Mouse (Mus musculus): ENCODE measurements around the gene Psme2. TPM values are rescaled to one million over a fixed set of nuclear protein-coding genes. Genes with fewer than 3 reads are reported as not detected.

Gene Psme2
- polyA plus RNA-seq, 1 experiment from 2014 or later: 182 TPM

DNA sequence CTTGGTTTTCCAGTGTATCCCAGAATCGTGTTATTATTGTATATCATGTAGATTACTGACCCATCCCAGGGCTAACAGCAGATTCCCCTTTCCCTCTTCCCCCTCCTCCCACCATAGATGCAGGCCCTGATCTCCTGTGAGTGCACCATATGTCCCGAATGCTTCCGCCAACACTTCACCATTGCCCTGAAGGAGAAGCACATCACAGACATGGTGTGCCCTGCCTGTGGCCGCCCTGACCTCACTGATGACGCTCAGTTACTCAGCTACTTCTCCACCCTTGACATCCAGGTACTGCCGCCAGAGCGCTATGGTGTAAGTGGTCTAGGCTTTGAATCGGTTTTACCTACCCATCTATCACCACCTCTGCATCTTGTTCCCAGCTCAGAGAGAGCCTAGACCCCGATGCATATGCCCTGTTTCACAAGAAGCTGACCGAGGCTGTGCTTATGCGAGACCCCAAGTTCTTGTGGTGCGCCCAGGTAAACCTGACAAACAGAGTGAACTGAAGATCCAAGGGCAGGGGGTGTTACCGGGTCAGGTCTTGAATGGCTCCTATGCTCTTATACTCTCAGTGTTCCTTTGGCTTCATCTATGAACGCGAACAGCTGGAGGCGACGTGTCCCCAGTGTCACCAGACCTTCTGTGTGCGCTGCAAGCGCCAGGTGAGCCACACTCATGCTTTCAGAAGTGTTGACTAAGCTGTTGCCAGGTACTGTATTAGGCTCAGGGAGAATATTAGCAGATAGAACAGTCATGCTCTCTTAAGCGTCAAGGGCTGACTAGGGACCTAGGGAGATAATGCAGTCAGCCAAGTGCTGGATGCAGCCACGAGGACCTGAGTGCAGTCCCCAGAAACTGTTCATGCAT, 7.8 kb upstream of the Psme2 start:
- Histone ChIP-seq H3K36me3 (ENCODE audit: control insufficient read depth, insufficient read depth) (peaks cover 38% of the 10 kb centered on the region), H3K4me3 (replicated peaks; ENCODE audit: low read length) (no peak overlapping the region), H3K4me1 (replicated peaks; ENCODE audit: control insufficient read depth, insufficient read depth, low read length) (peaks cover under 1% of the 10 kb centered on the region; the same call in 1 of the 2 replicates), H3K9ac (replicated peaks; ENCODE audit: low read depth, low read length) (no peak overlapping the region), H3K4me2 (ENCODE audit: low read length) (no peak overlapping the region), H3K27me3 (replicated peaks; ENCODE audit: control insufficient read depth, insufficient read depth, low read length) (no peaks in the 10 kb centered on the region), H3K27ac (ENCODE audit: low read length) (no peak overlapping the region), H3K9me3 (ENCODE audit: control insufficient read depth, low read length) (no peaks in the 10 kb centered on the region)
- no peak for ATAC-seq
- WGBS: 95% methylated on average over 21 of the region's 21 CpGs

- H3K27ac ChIP-seq (ENCODE audit: low read length): no peak overlapping the region
- H3K4me2 ChIP-seq (ENCODE audit: low read length): no peak overlapping the region
- WGBS: 80% methylated on average over 13 of the region's 13 CpGs
- peaks cover 19% of the 10 kb centered on the region for H3K4me1 ChIP-seq (replicated peaks; ENCODE audit: control insufficient read depth, insufficient read depth, low read length)
- no peak overlapping the region for H3K9ac ChIP-seq (replicated peaks; ENCODE audit: low read depth, low read length)
- no peak for ATAC-seq
- H3K4me3 ChIP-seq (replicated peaks; ENCODE audit: low read length): no peak overlapping the region
- H3K27me3 ChIP-seq (replicated peaks; ENCODE audit: control insufficient read depth, insufficient read depth, low read length): no peaks in the 10 kb centered on the region
- no peaks in the 10 kb centered on the region for H3K9me3 ChIP-seq (ENCODE audit: control insufficient read depth, low read length)
- peaks cover 31% of the 10 kb centered on the region for H3K36me3 ChIP-seq (ENCODE audit: control insufficient read depth, insufficient read depth)
These were observed 5.2 kb upstream of the Psme2 start for GRCm38 (mm10) chr14:55596036-55596690.

GRCm38 (mm10) chr14:55592226-55592625, 1.3 kb upstream of the Psme2 start:
- H3K9ac ChIP-seq (replicated peaks; ENCODE audit: low read depth, low read length): peak overlapping the region; percentile 90
- no peak overlapping the region for H3K27ac ChIP-seq (ENCODE audit: low read length)
- H3K9me3 ChIP-seq (ENCODE audit: control insufficient read depth, low read length): no peaks in the 10 kb centered on the region
- no peaks in the 10 kb centered on the region for H3K27me3 ChIP-seq (replicated peaks; ENCODE audit: control insufficient read depth, insufficient read depth, low read length)
- WGBS: 8% methylated on average over 16 of the region's 16 CpGs
- peak overlapping the region; percentile 91 for H3K4me2 ChIP-seq (ENCODE audit: low read length)
- ATAC-seq: no peak
- H3K4me1 ChIP-seq (replicated peaks; ENCODE audit: control insufficient read depth, insufficient read depth, low read length): peaks cover 27% of the 10 kb centered on the region
- peak overlapping the region; percentile 95 for H3K4me3 ChIP-seq (replicated peaks; ENCODE audit: low read length)
- H3K36me3 ChIP-seq (ENCODE audit: control insufficient read depth, insufficient read depth): peaks cover 19% of the 10 kb centered on the region

DNA sequence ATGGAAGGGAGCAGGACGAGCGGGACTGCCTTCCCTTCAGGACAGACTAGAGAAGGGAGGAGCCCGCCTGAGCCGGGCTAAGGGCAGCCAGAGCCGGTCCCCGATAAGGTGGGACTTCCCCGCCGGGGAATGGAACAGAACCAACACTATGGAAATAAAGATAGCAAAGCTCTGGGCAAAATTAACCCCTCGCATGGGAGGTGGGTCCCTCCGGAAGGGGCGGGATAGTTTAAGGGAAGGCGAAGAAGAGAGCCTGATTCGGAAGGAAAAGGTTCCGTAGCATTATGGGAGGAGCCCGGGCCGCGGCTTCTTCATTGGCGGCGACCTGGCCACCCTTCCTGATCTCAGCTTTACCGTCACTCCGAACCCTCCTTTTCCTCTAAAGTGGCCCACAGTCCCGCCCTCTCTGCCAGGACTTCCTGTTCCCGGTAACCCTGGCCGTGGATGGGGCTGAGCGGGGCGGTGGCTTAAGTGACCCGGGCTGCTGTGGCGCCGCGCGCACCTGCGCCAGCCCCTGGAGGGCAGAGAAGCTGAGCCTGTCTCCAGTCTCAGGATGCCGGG, 498 bp upstream of the Psme2 start, which contains the start of gene Rnf31:
Gene Rnf31, plus strand, starts transcription at position 378 of the 561 bp plus-strand sequence.
- Histone ChIP-seq H3K9me3 (ENCODE audit: control insufficient read depth, low read length) (no peaks in the 10 kb centered on the region), H3K4me3 (replicated peaks; ENCODE audit: low read length) (peak within 1 kb of the TSS; percentile 95), H3K4me2 (ENCODE audit: low read length) (peak within 1 kb of the TSS; percentile 91), H3K36me3 (ENCODE audit: control insufficient read depth, insufficient read depth) (peaks cover 14% of the 10 kb centered on the region), H3K4me1 (replicated peaks; ENCODE audit: control insufficient read depth, insufficient read depth, low read length) (peaks cover 27% of the 10 kb centered on the region), H3K27ac (ENCODE audit: low read length) (peak within 1 kb of the TSS; percentile 96), H3K27me3 (replicated peaks; ENCODE audit: control insufficient read depth, insufficient read depth, low read length) (no peaks in the 10 kb centered on the region), H3K9ac (replicated peaks; ENCODE audit: low read depth, low read length) (peak within 1 kb of the TSS; percentile 90)
- 0% methylated on average over 33 of the region's 33 CpGs for WGBS
- peak; percentile 90 for ATAC-seq

DNA sequence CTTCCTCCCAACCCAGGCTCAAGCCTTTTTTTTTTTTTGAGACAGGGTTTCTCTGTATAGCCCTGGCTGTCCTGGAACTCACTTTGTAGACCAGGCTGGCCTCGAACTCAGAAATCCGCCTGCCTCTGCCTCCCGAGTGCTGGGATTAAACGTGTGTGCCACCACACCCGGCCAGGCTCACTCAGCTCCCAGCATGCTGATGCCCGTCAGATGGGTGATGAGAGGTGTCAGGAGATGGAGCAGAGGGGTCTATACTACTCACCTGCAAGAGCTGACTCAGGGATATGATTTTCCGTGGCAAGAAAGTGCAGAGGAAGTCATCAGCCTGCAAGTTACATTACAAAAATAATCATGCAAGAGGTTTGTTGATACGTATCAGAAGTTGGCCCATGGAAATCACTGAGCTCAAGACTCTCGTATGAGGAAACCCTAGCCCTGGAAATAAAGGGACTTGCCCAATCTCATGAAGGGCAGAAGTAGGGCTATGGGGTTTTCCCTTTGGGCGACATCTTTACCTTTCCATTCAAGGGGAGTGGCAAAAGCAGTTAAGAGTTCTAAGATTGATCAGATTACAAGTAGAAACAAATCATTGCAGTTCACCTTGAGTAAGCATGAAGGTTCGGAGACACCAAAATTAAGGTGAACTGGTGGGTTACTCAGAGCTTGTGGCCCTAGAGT, 1.0 kb downstream of the Psme2 start:
- H3K9me3 ChIP-seq (ENCODE audit: control insufficient read depth, low read length): no peaks in the 10 kb centered on the region
- peak overlapping the region; percentile 90 for H3K9ac ChIP-seq (replicated peaks; ENCODE audit: low read depth, low read length)
- peak overlapping the region; percentile 95 for H3K4me3 ChIP-seq (replicated peaks; ENCODE audit: low read length)
- ATAC-seq: no peak
- peak overlapping the region; percentile 96; the same call in 1 of the 2 replicates for H3K27ac ChIP-seq (ENCODE audit: low read length)
- peaks cover 31% of the 10 kb centered on the region for H3K4me1 ChIP-seq (replicated peaks; ENCODE audit: control insufficient read depth, insufficient read depth, low read length)
- peaks cover 2% of the 10 kb centered on the region; the same call in 1 of the 2 replicates for H3K36me3 ChIP-seq (ENCODE audit: control insufficient read depth, insufficient read depth)
- no peaks in the 10 kb centered on the region for H3K27me3 ChIP-seq (replicated peaks; ENCODE audit: control insufficient read depth, insufficient read depth, low read length)
- peak overlapping the region; percentile 91 for H3K4me2 ChIP-seq (ENCODE audit: low read length)
- WGBS: 89% methylated on average over 11 of the region's 11 CpGs

GRCm38 (mm10) chr14:55589271-55589670, 1.6 kb downstream of the Psme2 start:
- Histone ChIP-seq H3K9ac (replicated peaks; ENCODE audit: low read depth, low read length) (no peak overlapping the region), H3K4me2 (ENCODE audit: low read length) (no peak overlapping the region), H3K36me3 (ENCODE audit: control insufficient read depth, insufficient read depth) (peaks cover 2% of the 10 kb centered on the region; the same call in 1 of the 2 replicates), H3K27me3 (replicated peaks; ENCODE audit: control insufficient read depth, insufficient read depth, low read length) (no peaks in the 10 kb centered on the region), H3K27ac (ENCODE audit: low read length) (no peak overlapping the region), H3K4me1 (replicated peaks; ENCODE audit: control insufficient read depth, insufficient read depth, low read length) (peaks cover 37% of the 10 kb centered on the region), H3K4me3 (replicated peaks; ENCODE audit: low read length) (no peak overlapping the region), H3K9me3 (ENCODE audit: control insufficient read depth, low read length) (no peaks in the 10 kb centered on the region)
- WGBS: 94% methylated on average over 5 of the region's 5 CpGs
- no peak for ATAC-seq

DNA sequence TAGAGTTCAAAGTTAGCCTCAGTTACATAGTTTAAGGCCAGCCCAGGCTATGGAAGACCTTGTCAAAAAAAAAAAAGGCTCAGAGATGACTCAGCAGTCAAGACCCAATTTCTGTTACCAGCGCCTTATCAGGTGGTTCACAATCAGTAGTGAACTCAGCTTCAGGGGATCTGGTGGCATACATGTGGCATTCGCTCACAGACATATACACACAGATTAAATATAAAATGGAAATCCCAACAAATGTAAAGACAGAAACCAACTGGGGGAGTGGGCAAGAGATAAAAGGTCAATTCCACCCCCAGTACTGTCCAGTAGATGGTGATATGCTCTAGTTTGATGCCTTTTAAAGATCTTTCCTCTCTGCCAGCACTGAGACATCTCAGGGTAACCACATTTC, 4.8 kb downstream of the Psme2 start:
- no peak for ATAC-seq
- H3K4me3 ChIP-seq (replicated peaks; ENCODE audit: low read length): no peak overlapping the region
- no peaks in the 10 kb centered on the region for H3K9me3 ChIP-seq (ENCODE audit: control insufficient read depth, low read length)
- no peaks in the 10 kb centered on the region for H3K27me3 ChIP-seq (replicated peaks; ENCODE audit: control insufficient read depth, insufficient read depth, low read length)
- no peak overlapping the region for H3K27ac ChIP-seq (ENCODE audit: low read length)
- 95% methylated on average over 2 of the region's 2 CpGs for WGBS
- peaks cover 2% of the 10 kb centered on the region; the same call in 1 of the 2 replicates for H3K36me3 ChIP-seq (ENCODE audit: control insufficient read depth, insufficient read depth)
- peaks cover 18% of the 10 kb centered on the region for H3K4me1 ChIP-seq (replicated peaks; ENCODE audit: control insufficient read depth, insufficient read depth, low read length)
- no peak overlapping the region for H3K4me2 ChIP-seq (ENCODE audit: low read length)
- H3K9ac ChIP-seq (replicated peaks; ENCODE audit: low read depth, low read length): no peak overlapping the region

GRCm38 (mm10) chr14:55585566-55585960, 5.3 kb downstream of the Psme2 start:
- H3K4me1 ChIP-seq (replicated peaks; ENCODE audit: control insufficient read depth, insufficient read depth, low read length): peaks cover 17% of the 10 kb centered on the region
- peaks cover 2% of the 10 kb centered on the region; the same call in 1 of the 2 replicates for H3K36me3 ChIP-seq (ENCODE audit: control insufficient read depth, insufficient read depth)
- no peaks in the 10 kb centered on the region for H3K27me3 ChIP-seq (replicated peaks; ENCODE audit: control insufficient read depth, insufficient read depth, low read length)
- no peak overlapping the region for H3K27ac ChIP-seq (ENCODE audit: low read length)
- no peak for ATAC-seq
- H3K9me3 ChIP-seq (ENCODE audit: control insufficient read depth, low read length): no peaks in the 10 kb centered on the region
- no peak overlapping the region for H3K9ac ChIP-seq (replicated peaks; ENCODE audit: low read depth, low read length)
- WGBS: 67% methylated on average over 6 of the region's 6 CpGs
- H3K4me2 ChIP-seq (ENCODE audit: low read length): peak overlapping the region; percentile 56
- no peak overlapping the region; the same call in 1 of the 2 replicates for H3K4me3 ChIP-seq (replicated peaks; ENCODE audit: low read length)

All from forebrain, embryonic 16.5 days (tissue).